Mouse (Mus musculus) C2C12 (cell line): ENCODE measurements around the gene Csrp1.

ENCODE experiments used
- CEBPB ChIP-seq: IDR thresholded peaks from one replicate; pipeline ENCODE4 v1.6.1; 2011; ENCODE audit warnings: low read depth, mild to moderate bottlenecking, control low read depth, moderate library complexity
- CTCF ChIP-seq: IDR thresholded peaks from one replicate; pipeline ENCODE4 v1.5.1; 2011; ENCODE audit not compliant: control insufficient read depth, insufficient read depth, insufficient read length
- MAX ChIP-seq: IDR thresholded peaks from one replicate; pipeline ENCODE4 v1.6.1; 2011; ENCODE audit warnings: mild to moderate bottlenecking, control low read depth
- MYOD1 ChIP-seq: IDR thresholded peaks from one replicate; pipeline ENCODE4 v1.6.1; 2011; ENCODE audit warnings: low read depth; ENCODE audit not compliant: control insufficient read depth, insufficient read length
- MYOG ChIP-seq: IDR thresholded peaks from one replicate; pipeline ENCODE4 v1.6.1; 2011; ENCODE audit not compliant: control insufficient read depth, insufficient read length; ENCODE audit errors: extremely low read depth
- USF1 ChIP-seq: IDR thresholded peaks from one replicate; pipeline ENCODE4 v1.6.1; 2011; ENCODE audit warnings: low read depth, mild to moderate bottlenecking, control low read depth, moderate library complexity

DNA sequence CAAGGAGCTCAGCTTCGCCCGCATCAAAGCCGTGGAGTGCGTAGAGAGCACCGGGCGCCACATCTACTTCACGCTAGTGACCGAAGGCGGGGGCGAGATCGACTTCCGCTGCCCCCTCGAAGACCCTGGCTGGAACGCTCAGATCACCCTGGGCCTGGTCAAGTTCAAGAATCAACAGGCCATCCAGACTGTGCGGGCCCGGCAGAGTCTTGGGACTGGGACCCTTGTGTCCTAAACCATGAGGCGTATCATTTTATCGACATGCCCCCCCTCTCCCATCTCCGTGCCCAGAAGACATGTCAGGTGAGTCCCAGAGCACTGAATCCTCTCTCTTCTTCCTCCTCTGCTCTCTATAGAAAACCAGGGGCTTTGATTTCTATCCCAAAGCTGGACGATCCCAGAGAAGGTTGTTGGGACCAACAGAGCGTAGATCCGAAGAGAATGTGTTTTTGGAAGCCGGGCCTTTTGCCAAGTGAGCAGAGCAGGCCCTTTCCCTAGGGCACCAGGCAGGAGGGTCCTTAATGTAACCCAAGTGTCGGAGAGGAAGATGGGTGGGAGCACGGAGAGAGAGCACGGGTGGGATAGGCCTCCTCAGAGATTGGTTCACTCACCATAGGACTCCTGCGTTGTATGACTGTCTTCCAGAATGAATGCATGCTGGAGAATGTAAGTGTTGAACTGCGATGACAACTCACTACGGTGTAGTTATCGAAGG lies 46.9 kb downstream of the Csrp1 start:
- no peak for TF ChIP-seq CTCF
- TF ChIP-seq MAX = no peak
- TF ChIP-seq MYOD1 = no peak
- no peak for TF ChIP-seq USF1
- TF ChIP-seq MYOG = no peak
- TF ChIP-seq CEBPB = no peak
